Mouse (Mus musculus): ENCODE results near the gene Rabgap1l. TPM values are rescaled to one million over a fixed set of nuclear protein-coding genes. Genes with fewer than 3 reads are reported as not detected.
A peak's percentile ranks its signal among the peaks of the same experiment; 100 is the strongest.
"Not testable (repeated sequence)": the region's sequence is repeated elsewhere in the genome, so short reads cannot be mapped to it uniquely, and the experiment has no call there.

Rabgap1l gene
- total RNA-seq, 2 experiments from 2014 or later = 241 to 255 TPM

GRCm38 (mm10) chr1:160295323-160295722 is 497.7 kb downstream of the Rabgap1l start:
- no peak for DNase-seq (ENCODE audit: low spot score in 2 of 2)
- H3K27ac ChIP-seq = peak overlapping the region; percentile 40; the same call in 1 of the 2 replicates
- H3K4me3 ChIP-seq = no peak overlapping the region
- no peak for TF ChIP-seq CTCF (conservative IDR thresholded peaks at IDR 0.05)

- Histone ChIP-seq H3K27ac (peak overlapping the region; percentile 54), H3K4me3 (no peak overlapping the region)
- no peak for DNase-seq (ENCODE audit: low spot score in 2 of 2)
- TF ChIP-seq CTCF (conservative IDR thresholded peaks at IDR 0.05) = no peak
Measured at GRCm38 (mm10) chr1:160293488-160293887, 499.5 kb downstream of the Rabgap1l start.

GRCm38 (mm10) chr1:160292058-160292457 is 501.0 kb downstream of the Rabgap1l start:
- DNase-seq (ENCODE audit: low spot score in 2 of 2) = peak; percentile 49 to 60
- TF ChIP-seq CTCF (conservative IDR thresholded peaks at IDR 0.05) = no peak
- no peak overlapping the region for H3K4me3 ChIP-seq
- peak overlapping the region; percentile 54 for H3K27ac ChIP-seq

- TF ChIP-seq CTCF (conservative IDR thresholded peaks at IDR 0.05) = no peak
- Histone ChIP-seq H3K27ac (peak overlapping the region; percentile 34; the same call in 1 of the 2 replicates), H3K4me3 (no peak overlapping the region)
- no peak for DNase-seq (ENCODE audit: low spot score in 2 of 2)
Measured at GRCm38 (mm10) chr1:160290242-160290641, 502.8 kb downstream of the Rabgap1l start.

- H3K27ac ChIP-seq = peak overlapping the region; percentile 88
- DNase-seq (ENCODE audit: low spot score in 2 of 2) = no peak
- no peak for TF ChIP-seq CTCF (conservative IDR thresholded peaks at IDR 0.05)
- H3K4me3 ChIP-seq = peak overlapping the region; percentile 0; the same call in 1 of the 2 replicates
Measured at GRCm38 (mm10) chr1:160287058-160287645, 505.9 kb downstream of the Rabgap1l start.

- DNase-seq (ENCODE audit: low spot score in 2 of 2) = peak; percentile 38 to 65
- peak overlapping the region; percentile 0; the same call in 1 of the 2 replicates for H3K4me3 ChIP-seq
- no peak for TF ChIP-seq CTCF (conservative IDR thresholded peaks at IDR 0.05)
Measured at GRCm38 (mm10) chr1:160286400-160287057, 506.5 kb downstream of the Rabgap1l start.

GRCm38 (mm10) chr1:160284241-160284640 is 508.8 kb downstream of the Rabgap1l start:
- TF ChIP-seq CTCF (conservative IDR thresholded peaks at IDR 0.05) = no peak
- Histone ChIP-seq H3K4me3 (no peak overlapping the region), H3K27ac (peak overlapping the region; percentile 29; the same call in 1 of the 2 replicates)
- no peak for DNase-seq (ENCODE audit: low spot score in 2 of 2)

More at GRCm38 (mm10) chr1:160286400-160287057, 506.5 kb downstream of the Rabgap1l start:
- peak overlapping the region; percentile 88 for H3K27ac ChIP-seq

- not testable (repeated sequence) for H3K4me3 ChIP-seq; DNase-seq (ENCODE audit: low spot score in 2 of 2)
- H3K27ac ChIP-seq = peak overlapping the region; percentile 36; the same call in 1 of the 2 replicates
Measured at GRCm38 (mm10) chr1:160282166-160282874, 510.7 kb downstream of the Rabgap1l start.

- no peak for DNase-seq (ENCODE audit: low spot score in 2 of 2)
- Histone ChIP-seq H3K27ac (peak overlapping the region; percentile 28), H3K4me3 (no peak overlapping the region)
- no peak for TF ChIP-seq CTCF (conservative IDR thresholded peaks at IDR 0.05)
Measured at GRCm38 (mm10) chr1:160281337-160282084, 511.5 kb downstream of the Rabgap1l start.

GRCm38 (mm10) chr1:160280603-160281002 is 512.4 kb downstream of the Rabgap1l start:
- no peak for DNase-seq (ENCODE audit: low spot score in 2 of 2)
- no peak for TF ChIP-seq CTCF (conservative IDR thresholded peaks at IDR 0.05)
- H3K27ac ChIP-seq = peak overlapping the region; percentile 28; the same call in 1 of the 2 replicates

GRCm38 (mm10) chr1:160277940-160278682 is 514.9 kb downstream of the Rabgap1l start:
- peak; percentile 75 to 85 for DNase-seq (ENCODE audit: low spot score in 2 of 2)
- peak overlapping the region; percentile 78 for H3K27ac ChIP-seq
- TF ChIP-seq CTCF (conservative IDR thresholded peaks at IDR 0.05) = no peak
- H3K4me3 ChIP-seq = no peak overlapping the region

More at GRCm38 (mm10) chr1:160280603-160281002, 512.4 kb downstream of the Rabgap1l start:
- no peak overlapping the region for H3K4me3 ChIP-seq

GRCm38 (mm10) chr1:160275248-160275647 is 517.8 kb downstream of the Rabgap1l start:
- Histone ChIP-seq H3K27ac (peak overlapping the region; percentile 2; the same call in 1 of the 2 replicates), H3K4me3 (no peak overlapping the region)
- no peak for DNase-seq (ENCODE audit: low spot score in 2 of 2)
- TF ChIP-seq CTCF (conservative IDR thresholded peaks at IDR 0.05) = no peak
